Mouse (Mus musculus): Measurements from ENCODE around the gene Stk32c. TPM values are rescaled to one million over a fixed set of nuclear protein-coding genes. Genes with fewer than 3 reads are reported as not detected.

Stk32c gene
- polyA plus RNA-seq (2012; rRNA removed): 57.1 and 59.3 TPM in 2 replicates

GRCm38 (mm10) chr7:139212754-139213745, at the start of gene Stk32c, which contains the start of gene Lrrc27:
TSS of gene Stk32c (minus strand) at chr7:139213307.
TSS of gene Lrrc27 (plus strand) at chr7:139212988.

GRCm38 (mm10) chr7:139247881-139248614, 34.9 kb upstream of the Stk32c start, which contains the start of gene Pwwp2b:
TSS of gene Pwwp2b (plus strand) at chr7:139248482.

GRCm38 (mm10) chr7:139085629-139086194, 127.4 kb downstream of the Stk32c start, which contains the start of gene Dpysl4:
TSS of gene Dpysl4 (plus strand) at chr7:139086001.

Other genes starting within 250 kb of the Stk32c start
- 141 and 158 TPM in 2 replicates for gene Dpysl4, start 127.3 kb downstream of the Stk32c start, polyA plus RNA-seq (2012; rRNA removed)
- gene Lrrc27, start 319 bp downstream of the Stk32c start, polyA plus RNA-seq (2012; rRNA removed): 4.9 and 6.7 TPM in 2 replicates
- 4.6 and 5.2 TPM in 2 replicates for gene Pwwp2b, start 35.2 kb upstream of the Stk32c start, polyA plus RNA-seq (2012; rRNA removed)
- gene Inpp5a, start 175.8 kb upstream of the Stk32c start, polyA plus RNA-seq (2012; rRNA removed): 10.5 and 12.4 TPM in 2 replicates